In the genomic region with DNA sequence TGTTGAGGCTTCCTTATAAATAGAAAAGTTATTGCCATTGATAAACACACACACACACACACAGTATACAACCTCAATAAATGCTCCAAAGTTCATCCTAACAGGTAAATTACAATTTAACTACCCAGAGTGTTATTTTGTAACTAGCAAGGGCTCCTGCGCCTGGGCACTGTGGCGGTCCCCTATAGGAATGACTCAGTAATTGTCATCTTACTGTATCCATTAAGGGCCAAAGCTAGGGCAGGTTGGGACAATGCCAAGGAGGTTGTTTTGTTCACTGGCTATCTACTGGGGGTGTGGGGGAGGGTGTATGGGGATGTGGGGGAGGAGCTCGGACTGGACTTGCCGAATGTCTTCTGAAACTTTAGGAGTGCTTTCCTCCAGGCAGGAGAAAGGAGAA, we compare ENCODE assay signal across 24 mouse cellular contexts. TPM values are rescaled to one million over a fixed set of nuclear protein-coding genes. Genes with fewer than 3 reads are reported as not detected.
DNase-seq lines count a peak whose midpoint lies in the region; ATAC-seq and TF ChIP-seq lines count a peak whose summit lies in the region.
"Had no signal": no experiment of that assay in that cellular context is flagged by ENCODE, and none has a peak within 500 bp of the region (broad histone marks: within the 10 kb centered on the region; RNA-seq: fewer than 3 reads in every experiment).

No protein-coding gene starts in this region.

- H3K4me2 ChIP-seq in heart, embryonic 13.5 days: no peak overlapping the region
- H3K4me2 ChIP-seq in kidney, embryonic 15.5 days: no peak overlapping the region
- no peak overlapping the region for H3K4me2 ChIP-seq in midbrain, embryonic 15.5 days
- H3K4me2 ChIP-seq: embryonic facial prominence, embryonic 12.5 days; heart, embryonic 15.5 days; limb, embryonic 15.5 days; liver, embryonic 15.5 days; neural tube, embryonic 15.5 days had no signal

- WGBS in heart, embryonic 13.5 days: 46% methylated on average over 4 of the region's 4 CpGs
- 38% methylated on average over 4 of the region's 4 CpGs for WGBS in heart, adult 2 months
- 37% methylated on average over 4 of the region's 4 CpGs for WGBS in kidney, embryonic 15.5 days
- 70% methylated on average over 4 of the region's 4 CpGs for WGBS in midbrain, embryonic 15.5 days

- peaks cover 15% of the 10 kb centered on the region for H3K27me3 ChIP-seq in heart, embryonic 13.5 days (replicated peaks)
- H3K27me3 ChIP-seq in heart, adult 2 months (ENCODE audit: control insufficient read depth, insufficient read depth, low read length): no peaks in the 10 kb centered on the region
- H3K27me3 ChIP-seq in kidney, embryonic 15.5 days: no peaks in the 10 kb centered on the region
- H3K27me3 ChIP-seq in midbrain, embryonic 15.5 days (replicated peaks): no peaks in the 10 kb centered on the region
- H3K27me3 ChIP-seq: embryonic facial prominence, embryonic 12.5 days; limb, embryonic 15.5 days; liver, embryonic 15.5 days; neural tube, embryonic 15.5 days had no signal

- no peak for TF ChIP-seq POLR2A in heart, adult 2 months (IDR thresholded peaks at IDR 0.05; ENCODE audit: insufficient read depth, low read depth, low read length)

- no peak overlapping the region for H3K9ac ChIP-seq in heart, embryonic 13.5 days
- no peak overlapping the region for H3K9ac ChIP-seq in heart, adult 2 months (ENCODE audit: low read depth, low read length)
- no peak overlapping the region for H3K9ac ChIP-seq in kidney, embryonic 15.5 days
- H3K9ac ChIP-seq in midbrain, embryonic 15.5 days: no peak overlapping the region
- H3K9ac ChIP-seq: embryonic facial prominence, embryonic 12.5 days; forebrain, postnatal 0 days; heart, embryonic 15.5 days; limb, embryonic 15.5 days; liver, embryonic 15.5 days; neural tube, embryonic 15.5 days had no signal

- 0 out of 2 replicates have a peak overlapping the region, but pooled peaks have one; percentile 12 for H3K27ac ChIP-seq in heart, embryonic 13.5 days (replicated peaks)
- H3K27ac ChIP-seq in heart, adult 2 months: no peak overlapping the region
- peak overlapping the region; percentile 71 for H3K27ac ChIP-seq in kidney, embryonic 15.5 days
- no peak overlapping the region for H3K27ac ChIP-seq in midbrain, embryonic 15.5 days
- H3K27ac ChIP-seq: embryonic facial prominence, embryonic 12.5 days; heart, embryonic 15.5 days; hindbrain, postnatal 0 days; left cerebral cortex, adult 2 months; limb, embryonic 15.5 days; liver, embryonic 15.5 days; macrophage; midbrain, embryonic 10.5 days; neural tube, embryonic 15.5 days had no signal

- no peak for ATAC-seq in heart, embryonic 13.5 days (ENCODE audit: extremely low read depth, insufficient number of reproducible peaks, low FRiP score, low TSS enrichment)
- peak; percentile 68 for ATAC-seq in kidney, embryonic 15.5 days (replicated peaks; ENCODE audit: low FRiP score)
- no peak for ATAC-seq in midbrain, embryonic 15.5 days (replicated peaks)
- ATAC-seq: forebrain, postnatal 0 days; hindbrain, postnatal 0 days had no signal

- no peak overlapping the region for H3K4me3 ChIP-seq in heart, embryonic 13.5 days
- no peak overlapping the region for H3K4me3 ChIP-seq in heart, adult 2 months
- H3K4me3 ChIP-seq in kidney, embryonic 15.5 days (replicated peaks): no peak overlapping the region
- no peak overlapping the region for H3K4me3 ChIP-seq in midbrain, embryonic 15.5 days
- H3K4me3 ChIP-seq: embryonic facial prominence, embryonic 12.5 days; heart, embryonic 15.5 days; left cerebral cortex, adult 2 months; limb, embryonic 15.5 days; liver, embryonic 15.5 days; midbrain, embryonic 10.5 days; neural tube, embryonic 15.5 days had no signal

- TF ChIP-seq EP300 in heart, adult 2 months (IDR thresholded peaks at IDR 0.05; ENCODE audit: insufficient read depth, low read depth, low read length): no peak

- no peak for TF ChIP-seq CTCF in heart, adult 2 months (IDR thresholded peaks at IDR 0.05)

- no peaks in the 10 kb centered on the region for H3K9me3 ChIP-seq in heart, embryonic 13.5 days
- H3K9me3 ChIP-seq in kidney, embryonic 15.5 days (replicated peaks): no peaks in the 10 kb centered on the region
- no peaks in the 10 kb centered on the region for H3K9me3 ChIP-seq in midbrain, embryonic 15.5 days
- H3K9me3 ChIP-seq: embryonic facial prominence, embryonic 12.5 days; heart, embryonic 15.5 days; limb, embryonic 15.5 days; liver, embryonic 15.5 days; midbrain, embryonic 10.5 days; neural tube, embryonic 15.5 days had no signal

- intact Hi-C loops in heart, adult 2 months (cut with DNase I): no loop called here

- DNase-seq in heart, adult 2 months: no peak
- DNase-seq in kidney, adult 11 months: peak; percentile 73
- DNase-seq in kidney, postnatal 36 days: peak; percentile 62 to 85
- no peak for DNase-seq in urinary bladder, postnatal 14 days (ENCODE audit: low spot score)
- DNase-seq in adipocyte (ENCODE audit: low spot score): no peak
- DNase-seq: adrenal gland, postnatal 25 days; cerebellum, adult 9-10 months; forebrain, postnatal 0 days; gastrocnemius, postnatal 25 days; left cerebral cortex, postnatal 4 days; right cerebral cortex, postnatal 14 days; spleen, adult 18-20 months had no signal

- peaks cover 23% of the 10 kb centered on the region for H3K4me1 ChIP-seq in heart, embryonic 13.5 days
- H3K4me1 ChIP-seq in heart, adult 2 months (ENCODE audit: control insufficient read depth, insufficient read depth, low read length): no peaks in the 10 kb centered on the region
- H3K4me1 ChIP-seq in kidney, embryonic 15.5 days: peaks cover 22% of the 10 kb centered on the region
- H3K4me1 ChIP-seq in midbrain, embryonic 15.5 days: no peaks in the 10 kb centered on the region
- H3K4me1 ChIP-seq: embryonic facial prominence, embryonic 12.5 days; limb, embryonic 15.5 days; liver, embryonic 15.5 days; midbrain, embryonic 10.5 days; neural tube, embryonic 15.5 days had no signal

- no peaks in the 10 kb centered on the region for H3K36me3 ChIP-seq in heart, embryonic 13.5 days
- no peaks in the 10 kb centered on the region for H3K36me3 ChIP-seq in heart, adult 2 months (ENCODE audit: control insufficient read depth, insufficient read depth, low read length)
- no peaks in the 10 kb centered on the region for H3K36me3 ChIP-seq in kidney, embryonic 15.5 days
- no peaks in the 10 kb centered on the region for H3K36me3 ChIP-seq in midbrain, embryonic 15.5 days (replicated peaks)
- H3K36me3 ChIP-seq: embryonic facial prominence, embryonic 12.5 days; heart, embryonic 15.5 days; limb, embryonic 15.5 days; liver, embryonic 15.5 days; midbrain, embryonic 10.5 days; neural tube, embryonic 15.5 days had no signal

- H3K79me2 ChIP-seq in heart, adult 2 months (replicated peaks; ENCODE audit: control insufficient read depth, insufficient read depth, low read length): no peaks in the 10 kb centered on the region

RNA-seq across cellular contexts. Expression of a gene that starts 16.6 kb away (rescaled TPM):
- polyA plus RNA-seq in heart, embryonic 13.5 days (2015; fragmentation: Nextera tagmentation; extraction: Ambion mirVana): 1.1 TPM in 2 replicates
- 1 to 10 TPM; 1.1 to 2.0 TPM for total RNA-seq in heart, adult 2 months (2021)
- polyA plus RNA-seq in heart, adult 2 months (2012; rRNA removed): 2.3 and 2.7 TPM in 2 replicates
- polyA plus RNA-seq in kidney, embryonic 15.5 days (2015; fragmentation: Nextera tagmentation; extraction: Ambion mirVana): 6.5 and 7.2 TPM in 2 replicates
- 0.08 and 0.10 TPM in 2 replicates for polyA plus RNA-seq in midbrain, embryonic 15.5 days (2015; fragmentation: Nextera tagmentation; extraction: Ambion mirVana)

RNA-seq across cellular contexts. Expression of a gene that starts 37.0 kb away (rescaled TPM):
- 29.6 and 36.5 TPM in 2 replicates for polyA plus RNA-seq in heart, embryonic 13.5 days (2015; fragmentation: Nextera tagmentation; extraction: Ambion mirVana)
- total RNA-seq in heart, adult 2 months (2021): 10 to 100 TPM; 10.2 to 11.1 TPM
- polyA plus RNA-seq in heart, adult 2 months (2012; rRNA removed): 21.9 and 37.0 TPM in 2 replicates
- 46.5 and 51.7 TPM in 2 replicates for polyA plus RNA-seq in kidney, embryonic 15.5 days (2015; fragmentation: Nextera tagmentation; extraction: Ambion mirVana)
- 56.2 and 58.9 TPM in 2 replicates for polyA plus RNA-seq in midbrain, embryonic 15.5 days (2015; fragmentation: Nextera tagmentation; extraction: Ambion mirVana)

Comparison
In these comparisons a context has a peak if more than half of its experiments do, and no peak if none do; other contexts are left out.
1. H3K27ac ChIP-seq: peak in heart, embryonic 13.5 days (single experiment) and kidney, embryonic 15.5 days (single experiment); none in heart, adult 2 months (single experiment) and midbrain, embryonic 15.5 days (single experiment).
2. DNase-seq: peak in kidney, adult 11 months (single experiment) and kidney, postnatal 36 days (2 of 2); none in heart, adult 2 months (0 of 2), urinary bladder, postnatal 14 days (single experiment) and adipocyte (single experiment).